Mouse (Mus musculus): ENCODE data around the gene Rubcn. TPM values are rescaled to one million over a fixed set of nuclear protein-coding genes. Genes with fewer than 3 reads are reported as not detected.
"Not testable (repeated sequence)": the region's sequence is repeated elsewhere in the genome, so short reads cannot be mapped to it uniquely, and the experiment has no call there.

Gene Rubcn
- 18.2 and 19.3 TPM in 2 replicates for polyA plus RNA-seq (2014; fragmentation: Nextera tagmentation; extraction: Ambion mirVana)

DNA sequence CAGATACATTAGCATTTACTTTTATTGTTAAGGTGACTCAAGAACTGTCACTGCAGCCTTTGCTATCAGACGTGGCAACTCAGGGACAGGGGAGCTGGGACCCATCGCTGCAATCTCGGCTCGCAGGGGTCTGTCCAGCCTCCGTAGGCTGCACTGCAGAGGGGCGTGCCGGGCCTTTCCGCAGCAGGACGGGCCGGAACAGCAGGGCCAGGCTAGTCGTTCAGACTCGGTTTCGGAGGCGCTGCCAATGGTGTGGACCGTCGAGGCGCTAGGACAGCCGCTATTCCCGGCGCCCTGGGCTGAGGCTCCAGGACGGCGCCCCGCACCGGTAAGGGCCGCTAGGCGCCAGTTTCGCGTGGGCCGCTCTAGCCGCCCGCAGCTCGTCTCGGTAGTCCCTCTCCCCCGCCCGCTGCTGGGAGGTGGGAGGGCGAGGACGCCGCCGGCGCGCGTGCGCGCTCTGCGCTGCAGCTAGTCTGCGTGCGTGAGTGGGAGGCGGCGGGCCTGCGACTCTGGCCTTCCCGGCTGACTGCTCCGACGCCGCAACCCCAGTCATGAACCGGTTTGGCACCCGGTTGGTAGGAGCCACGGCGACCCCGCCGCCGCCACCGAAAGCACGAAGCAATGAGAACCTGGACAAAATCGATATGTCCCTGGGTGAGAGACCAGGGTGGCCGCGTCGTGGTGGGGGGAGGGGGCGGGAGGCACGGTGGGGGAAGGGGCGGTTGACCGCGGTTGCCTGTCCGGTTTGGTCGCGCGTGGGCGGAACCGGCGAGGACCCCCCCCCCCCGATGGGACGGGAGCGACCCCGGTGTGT lies at the start of gene Rubcn, which contains the start of gene Fyttd1:
Gene Rubcn (minus strand): TSS at position 424 of the 814 bp plus-strand sequence.
Gene Fyttd1 (plus strand): TSS at position 158 of the 814 bp plus-strand sequence.
- Histone ChIP-seq H3K4me3 (ENCODE audit: low read depth, low read length) (peak within 1 kb of the TSS; percentile 96), H3K4me1 (replicated peaks; ENCODE audit: control insufficient read depth, insufficient read depth, low read length) (peaks cover 11% of the 10 kb centered on the region), H3K36me3 (ENCODE audit: control insufficient read depth, insufficient read depth, low read length) (no peaks in the 10 kb centered on the region), H3K27me3 (replicated peaks; ENCODE audit: control insufficient read depth, insufficient read depth, low read length) (no peaks in the 10 kb centered on the region), H3K9me3 (ENCODE audit: control insufficient read depth, low read length) (no peaks in the 10 kb centered on the region), H3K4me2 (ENCODE audit: low read length) (peak within 1 kb of the TSS; percentile 87), H3K9ac (ENCODE audit: low read length) (peak within 1 kb of the TSS; percentile 88), H3K27ac (ENCODE audit: low read depth) (peak within 1 kb of the TSS; percentile 82)
- DNase-seq (ENCODE audit: low spot score), result peak; percentile 96
- ATAC-seq (replicated peaks; ENCODE audit: low FRiP score, low TSS enrichment, low read depth), result peak; percentile 98
- WGBS, result under 1% methylated on average over 78 of the region's 83 CpGs

DNA sequence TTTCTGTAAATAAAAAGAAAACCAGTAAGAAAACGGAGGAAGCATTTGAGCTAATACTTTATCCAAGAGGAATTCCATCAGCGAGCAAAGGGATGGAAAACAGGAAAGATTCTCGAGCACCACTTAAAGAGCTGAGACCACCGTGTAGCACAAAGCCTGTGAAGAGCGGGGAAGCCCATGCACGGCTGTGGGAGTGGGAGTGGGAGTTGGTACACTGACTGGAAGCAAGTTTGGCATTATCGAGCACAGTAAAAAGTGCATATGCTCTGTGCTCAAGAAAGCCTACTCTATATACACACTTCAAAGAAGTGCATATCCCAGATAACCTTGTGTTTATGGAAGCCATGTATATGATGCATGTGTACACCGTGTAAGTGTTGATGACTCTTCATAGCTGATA lies 49.5 kb upstream of the Rubcn start:
- H3K4me1 ChIP-seq (replicated peaks; ENCODE audit: control insufficient read depth, insufficient read depth, low read length), result no peaks in the 10 kb centered on the region
- WGBS, result 91% methylated on average over 8 of the region's 8 CpGs
- no peak overlapping the region for H3K4me3 ChIP-seq (ENCODE audit: low read depth, low read length)
- no peaks in the 10 kb centered on the region for H3K9me3 ChIP-seq (ENCODE audit: control insufficient read depth, low read length)
- peaks cover 4% of the 10 kb centered on the region for H3K36me3 ChIP-seq (ENCODE audit: control insufficient read depth, insufficient read depth, low read length)
- no peaks in the 10 kb centered on the region for H3K27me3 ChIP-seq (replicated peaks; ENCODE audit: control insufficient read depth, insufficient read depth, low read length)
- H3K27ac ChIP-seq (ENCODE audit: low read depth), result no peak overlapping the region
- DNase-seq (ENCODE audit: low spot score) (no peak), ATAC-seq (replicated peaks; ENCODE audit: low FRiP score, low TSS enrichment, low read depth) (no peak)
- no peak overlapping the region for H3K9ac ChIP-seq (ENCODE audit: low read length)
- H3K4me2 ChIP-seq (ENCODE audit: low read length), result no peak overlapping the region

DNA sequence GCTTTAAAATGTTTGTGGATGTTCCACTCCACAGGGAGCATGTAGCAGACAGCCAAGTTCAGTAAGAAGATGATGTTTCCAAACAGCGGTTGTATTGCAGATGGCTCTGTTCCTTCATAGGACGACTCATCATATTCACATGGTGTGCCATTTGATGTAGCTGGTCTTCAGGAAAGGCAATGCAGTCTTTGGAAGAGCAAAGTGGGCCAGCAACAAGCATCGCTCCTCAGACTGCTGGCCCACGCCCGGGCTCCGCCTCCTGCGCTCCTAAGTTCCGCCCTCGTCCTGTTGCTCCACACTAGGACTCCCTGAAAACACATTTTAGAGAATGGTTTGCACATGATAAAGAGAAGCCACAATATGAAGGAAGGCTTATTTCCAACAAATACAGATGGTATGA lies 49.1 kb upstream of the Rubcn start:
- H3K9ac ChIP-seq (ENCODE audit: low read length); DNase-seq (ENCODE audit: low spot score); H3K27ac ChIP-seq (ENCODE audit: low read depth); H3K27me3 ChIP-seq (replicated peaks; ENCODE audit: control insufficient read depth, insufficient read depth, low read length); H3K4me1 ChIP-seq (replicated peaks; ENCODE audit: control insufficient read depth, insufficient read depth, low read length); H3K4me2 ChIP-seq (ENCODE audit: low read length); ATAC-seq (replicated peaks; ENCODE audit: low FRiP score, low TSS enrichment, low read depth); H3K4me3 ChIP-seq (ENCODE audit: low read depth, low read length); H3K36me3 ChIP-seq (ENCODE audit: control insufficient read depth, insufficient read depth, low read length); H3K9me3 ChIP-seq (ENCODE audit: control insufficient read depth, low read length): not testable (repeated sequence)
- 87% methylated on average over 9 of the region's 9 CpGs for WGBS

DNA sequence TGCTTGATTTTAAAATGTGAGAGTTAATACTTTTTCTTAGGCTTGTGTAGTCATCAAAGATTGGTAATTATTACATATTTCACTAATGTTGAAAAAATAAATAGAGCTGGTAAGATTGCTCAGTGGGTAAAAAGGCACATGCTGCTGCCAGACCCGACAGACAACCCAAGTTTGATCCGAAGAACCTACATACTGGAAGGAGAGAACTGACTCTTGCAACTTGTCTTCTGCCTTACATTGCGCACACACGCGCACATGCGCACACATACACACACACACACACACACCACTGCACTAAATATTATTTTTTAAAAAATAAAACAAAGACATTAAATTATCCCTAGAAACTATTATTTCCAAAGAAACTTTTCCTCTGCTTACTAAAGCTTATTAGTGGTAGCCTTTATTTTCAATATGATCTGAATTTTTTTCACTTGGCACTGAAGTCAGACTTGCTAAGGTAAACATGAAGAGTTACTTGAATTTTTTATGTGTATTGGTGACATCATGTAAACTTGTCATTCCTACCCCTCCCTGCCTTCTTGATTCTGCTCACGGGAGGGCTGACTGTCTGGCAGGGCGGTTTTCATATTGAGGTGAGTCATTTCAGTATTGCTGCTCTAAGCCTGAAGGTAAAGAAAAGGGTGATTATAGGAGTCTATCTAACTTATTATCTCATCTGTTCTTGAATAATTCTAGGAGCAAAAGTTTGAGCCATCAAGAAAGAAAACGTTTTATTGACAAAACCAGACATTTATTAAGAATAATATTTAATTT lies 37.9 kb upstream of the Rubcn start:
- H3K36me3 ChIP-seq (ENCODE audit: control insufficient read depth, insufficient read depth, low read length), result no peaks in the 10 kb centered on the region
- H3K9me3 ChIP-seq (ENCODE audit: control insufficient read depth, low read length), result no peaks in the 10 kb centered on the region
- DNase-seq (ENCODE audit: low spot score) (no peak), ATAC-seq (replicated peaks; ENCODE audit: low FRiP score, low TSS enrichment, low read depth) (no peak)
- peak overlapping the region; percentile 94 for H3K4me3 ChIP-seq (ENCODE audit: low read depth, low read length)
- peak overlapping the region; percentile 74 for H3K4me2 ChIP-seq (ENCODE audit: low read length)
- 66% methylated on average over 9 of the region's 9 CpGs for WGBS
- H3K9ac ChIP-seq (ENCODE audit: low read length), result peak overlapping the region; percentile 93
- no peak overlapping the region for H3K27ac ChIP-seq (ENCODE audit: low read depth)
- H3K4me1 ChIP-seq (replicated peaks; ENCODE audit: control insufficient read depth, insufficient read depth, low read length), result peaks cover 7% of the 10 kb centered on the region
- H3K27me3 ChIP-seq (replicated peaks; ENCODE audit: control insufficient read depth, insufficient read depth, low read length), result no peaks in the 10 kb centered on the region

DNA sequence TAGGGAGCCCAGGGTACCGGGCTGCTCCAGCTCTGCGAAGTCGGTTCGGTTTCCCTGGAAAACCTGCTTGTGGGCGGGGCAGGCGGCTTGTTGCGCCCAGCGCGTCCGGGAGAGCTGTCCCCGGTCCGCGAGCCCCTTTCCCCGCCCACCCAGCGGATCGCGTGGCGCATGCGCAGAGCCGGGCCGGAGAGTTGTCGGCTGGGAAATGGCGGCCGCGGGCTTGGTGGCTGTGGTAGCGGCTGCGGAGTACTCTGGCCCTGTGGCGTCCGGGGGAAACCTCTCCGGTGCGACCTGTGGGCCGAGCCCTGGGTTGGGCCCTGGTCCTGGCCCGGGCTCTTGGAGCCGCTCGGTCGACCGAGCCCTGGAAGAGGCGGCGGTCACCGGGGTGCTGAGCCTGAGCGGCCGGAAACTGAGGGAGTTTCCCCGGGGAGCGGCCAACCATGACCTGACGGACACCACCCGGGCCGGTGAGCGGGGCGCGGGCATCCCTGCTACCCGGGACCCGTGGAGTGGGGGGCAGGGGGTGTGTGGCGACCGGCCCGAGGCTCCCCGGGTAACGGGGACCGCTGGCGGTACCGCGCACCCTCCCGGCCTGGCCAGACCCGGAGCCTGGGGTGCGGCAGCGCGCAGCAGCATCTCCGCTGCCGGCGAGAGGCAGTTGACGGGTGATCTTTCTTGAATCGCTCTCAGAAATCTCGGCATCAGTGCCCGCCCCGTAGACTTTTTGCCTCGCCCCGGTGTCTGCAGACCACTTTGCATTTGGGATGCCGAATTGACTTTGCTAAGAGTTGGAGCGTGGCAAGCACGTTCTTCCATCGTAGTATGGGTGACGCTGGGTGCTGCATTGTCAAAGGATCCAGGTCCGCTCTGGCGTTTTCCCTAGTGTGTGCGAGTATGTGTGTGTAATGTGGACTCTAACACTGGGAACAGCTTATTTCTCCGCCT lies 36.6 kb upstream of the Rubcn start, which contains the start of gene Lrch3:
Gene Lrch3 (plus strand): TSS at position 164 of the 945 bp plus-strand sequence.
- Histone ChIP-seq H3K4me1 (replicated peaks; ENCODE audit: control insufficient read depth, insufficient read depth, low read length) (peaks cover 7% of the 10 kb centered on the region), H3K36me3 (ENCODE audit: control insufficient read depth, insufficient read depth, low read length) (no peaks in the 10 kb centered on the region), H3K4me3 (ENCODE audit: low read depth, low read length) (peak within 1 kb of the TSS; percentile 94), H3K27me3 (replicated peaks; ENCODE audit: control insufficient read depth, insufficient read depth, low read length) (no peaks in the 10 kb centered on the region), H3K9me3 (ENCODE audit: control insufficient read depth, low read length) (no peaks in the 10 kb centered on the region), H3K9ac (ENCODE audit: low read length) (peak within 1 kb of the TSS; percentile 93), H3K27ac (ENCODE audit: low read depth) (peak within 1 kb of the TSS; percentile 84), H3K4me2 (ENCODE audit: low read length) (peak within 1 kb of the TSS; percentile 74)
- ATAC-seq (replicated peaks; ENCODE audit: low FRiP score, low TSS enrichment, low read depth) (peak; percentile 93), DNase-seq (ENCODE audit: low spot score) (peak; percentile 98)
- under 1% methylated on average over 85 of the region's 85 CpGs for WGBS

DNA sequence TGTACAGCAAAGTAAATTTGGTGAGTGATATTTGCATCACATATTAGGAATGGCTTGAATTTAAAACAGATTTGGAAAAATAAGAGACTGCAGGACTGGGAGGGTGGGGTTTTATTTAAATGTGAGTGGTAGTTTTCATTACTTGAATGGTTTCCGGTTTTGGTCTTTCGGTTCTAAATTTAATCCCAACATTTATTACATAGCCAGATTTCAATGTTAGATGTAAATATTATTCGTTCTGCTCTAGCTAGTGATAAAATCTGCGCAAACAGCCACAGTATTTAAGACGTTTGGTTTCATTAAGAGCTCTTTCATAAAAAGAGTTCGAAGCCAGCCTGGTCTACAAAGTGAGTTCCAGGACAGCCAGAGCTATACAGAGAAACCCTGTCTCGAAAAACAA lies 35.6 kb upstream of the Rubcn start:
- WGBS, result 58% methylated on average over 7 of the region's 7 CpGs
- no peak for ATAC-seq (replicated peaks; ENCODE audit: low FRiP score, low TSS enrichment, low read depth)
- Histone ChIP-seq H3K36me3 (ENCODE audit: control insufficient read depth, insufficient read depth, low read length) (no peaks in the 10 kb centered on the region), H3K9ac (ENCODE audit: low read length) (peak overlapping the region; percentile 93), H3K9me3 (ENCODE audit: control insufficient read depth, low read length) (no peaks in the 10 kb centered on the region), H3K4me2 (ENCODE audit: low read length) (peak overlapping the region; percentile 59), H3K27ac (ENCODE audit: low read depth) (no peak overlapping the region), H3K27me3 (replicated peaks; ENCODE audit: control insufficient read depth, insufficient read depth, low read length) (no peaks in the 10 kb centered on the region), H3K4me1 (replicated peaks; ENCODE audit: control insufficient read depth, insufficient read depth, low read length) (peaks cover 7% of the 10 kb centered on the region), H3K4me3 (ENCODE audit: low read depth, low read length) (peak overlapping the region; percentile 94)
- no peak for DNase-seq (ENCODE audit: low spot score)

GRCm38 (mm10) chr16:32906727-32907126 lies 29.2 kb upstream of the Rubcn start:
- H3K4me3 ChIP-seq (ENCODE audit: low read depth, low read length), result no peak overlapping the region
- no peak for ATAC-seq (replicated peaks; ENCODE audit: low FRiP score, low TSS enrichment, low read depth)
- H3K27ac ChIP-seq (ENCODE audit: low read depth), result no peak overlapping the region
- no peak overlapping the region for H3K4me2 ChIP-seq (ENCODE audit: low read length)
- H3K27me3 ChIP-seq (replicated peaks; ENCODE audit: control insufficient read depth, insufficient read depth, low read length), result no peaks in the 10 kb centered on the region
- H3K9ac ChIP-seq (ENCODE audit: low read length), result no peak overlapping the region
- DNase-seq (ENCODE audit: low spot score), result no peak
- no peaks in the 10 kb centered on the region for H3K4me1 ChIP-seq (replicated peaks; ENCODE audit: control insufficient read depth, insufficient read depth, low read length)
- no peaks in the 10 kb centered on the region for H3K9me3 ChIP-seq (ENCODE audit: control insufficient read depth, low read length)
- 62% methylated on average over 8 of the region's 8 CpGs for WGBS
- H3K36me3 ChIP-seq (ENCODE audit: control insufficient read depth, insufficient read depth, low read length), result peaks cover 25% of the 10 kb centered on the region

GRCm38 (mm10) chr16:32906186-32906585 lies 28.6 kb upstream of the Rubcn start:
- H3K27ac ChIP-seq (ENCODE audit: low read depth), result no peak overlapping the region
- no peaks in the 10 kb centered on the region for H3K27me3 ChIP-seq (replicated peaks; ENCODE audit: control insufficient read depth, insufficient read depth, low read length)
- peaks cover 30% of the 10 kb centered on the region for H3K36me3 ChIP-seq (ENCODE audit: control insufficient read depth, insufficient read depth, low read length)
- ATAC-seq (replicated peaks; ENCODE audit: low FRiP score, low TSS enrichment, low read depth), result no peak
- no peaks in the 10 kb centered on the region for H3K9me3 ChIP-seq (ENCODE audit: control insufficient read depth, low read length)
- WGBS, result 83% methylated on average over 2 of the region's 2 CpGs
- no peak overlapping the region for H3K9ac ChIP-seq (ENCODE audit: low read length)
- no peak for DNase-seq (ENCODE audit: low spot score)
- no peaks in the 10 kb centered on the region for H3K4me1 ChIP-seq (replicated peaks; ENCODE audit: control insufficient read depth, insufficient read depth, low read length)
- no peak overlapping the region for H3K4me2 ChIP-seq (ENCODE audit: low read length)
- no peak overlapping the region for H3K4me3 ChIP-seq (ENCODE audit: low read depth, low read length)

Measured in intestine, embryonic 14.5 days (tissue).